Mouse (Mus musculus) frontal cortex, postnatal 10 days (tissue): ENCODE data around the gene Mark4.

Source experiments
- DNase-seq, 2 experiments: peaks; one replicate each; pipeline ENCODE4 v3.0.0; 2022; ENCODE audit warnings: low spot score in 2 of 2, mixed read lengths in 1 of 2

Gene Mark4

GRCm38 (mm10) chr7:19402535-19403112 lies 56.0 kb downstream of the Mark4 start:
- no peak for DNase-seq

GRCm38 (mm10) chr7:19400946-19401345 lies 57.7 kb downstream of the Mark4 start:
- DNase-seq = no peak

GRCm38 (mm10) chr7:19399496-19400280 lies 58.9 kb downstream of the Mark4 start:
- DNase-seq = no peak

GRCm38 (mm10) chr7:19394484-19394883 lies 64.1 kb downstream of the Mark4 start:
- DNase-seq = no peak

- DNase-seq = no peak
These were observed 69.8 kb downstream of the Mark4 start for GRCm38 (mm10) chr7:19388699-19389413.

GRCm38 (mm10) chr7:19383708-19384107 lies 74.9 kb downstream of the Mark4 start:
- DNase-seq = no peak

GRCm38 (mm10) chr7:19382166-19382541 lies 76.5 kb downstream of the Mark4 start:
- no peak for DNase-seq

- DNase-seq = peak; percentile 95 to 99
These were observed 77.0 kb downstream of the Mark4 start, which contains the start of gene Ercc2 for GRCm38 (mm10) chr7:19381377-19382165. TSS of gene Ercc2 (plus strand) at chr7:19382010.

GRCm38 (mm10) chr7:19378049-19378448 lies 80.6 kb downstream of the Mark4 start:
- DNase-seq = no peak

- no peak for DNase-seq
These were observed 82.6 kb downstream of the Mark4 start for GRCm38 (mm10) chr7:19376019-19376418.

- DNase-seq = no peak
These were observed 83.3 kb downstream of the Mark4 start for GRCm38 (mm10) chr7:19375368-19375767.
